Mouse (Mus musculus) kidney, adult 10 weeks (tissue): ENCODE data around the gene Sms. TPM values are rescaled to one million over a fixed set of nuclear protein-coding genes. Genes with fewer than 3 reads are reported as not detected.

Experiments used
- polyA plus RNA-seq: library from polyadenylated mRNA; stranded (reverse); fragments of 350-450 nt; fragmentation: Illumina TruSeq; extraction: RNeasy Lipid Tissue Mini Kit (QIAGEN cat#74804); gene quantifications from one replicate; pipeline ENCODE4 v1.2.3, GENCODE M21; 2014; ENCODE audit warnings: low read depth, low replicate concordance

Gene Sms
- 103 TPM for polyA plus RNA-seq

DNA sequence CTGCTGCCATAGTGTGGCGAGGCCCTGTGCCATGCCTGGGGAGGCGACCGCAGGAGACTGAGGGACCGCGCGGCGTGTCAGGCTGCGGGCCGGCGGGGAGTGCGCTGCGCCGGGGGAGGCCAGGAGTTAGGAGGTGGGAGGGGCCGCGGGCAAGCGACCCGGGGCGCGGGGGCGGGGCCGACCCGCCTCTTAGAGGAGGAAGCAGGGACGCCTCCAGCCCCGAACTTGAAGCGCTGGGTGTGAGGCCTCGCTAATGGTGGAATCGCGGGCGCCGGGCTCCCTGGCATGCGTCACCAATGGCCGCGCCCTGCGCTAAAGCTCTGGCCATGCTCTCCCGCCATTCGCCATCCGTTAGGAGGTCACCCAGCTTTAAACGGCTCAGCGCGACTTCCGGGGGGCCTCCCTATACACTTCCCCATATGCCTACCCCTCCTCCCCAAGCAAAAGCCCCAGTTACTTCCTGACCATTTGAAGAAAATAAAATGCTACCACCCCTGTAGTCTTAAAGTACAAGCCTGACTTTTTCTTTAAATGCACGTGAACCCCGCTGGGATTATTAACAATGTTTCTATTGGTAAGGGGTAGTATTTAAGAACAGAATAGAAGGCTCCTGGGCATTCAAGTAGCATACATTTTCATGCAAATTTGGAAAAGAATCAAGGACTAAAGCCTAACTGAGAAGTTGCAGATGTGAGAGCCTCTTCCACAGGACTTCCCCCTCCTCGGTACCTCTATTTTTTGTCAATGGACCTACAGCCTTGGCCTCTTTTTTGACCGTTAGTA is at the start of gene Sms:
TSS of gene Sms (minus strand) at position 344 of the 783 bp plus-strand sequence.

DNA sequence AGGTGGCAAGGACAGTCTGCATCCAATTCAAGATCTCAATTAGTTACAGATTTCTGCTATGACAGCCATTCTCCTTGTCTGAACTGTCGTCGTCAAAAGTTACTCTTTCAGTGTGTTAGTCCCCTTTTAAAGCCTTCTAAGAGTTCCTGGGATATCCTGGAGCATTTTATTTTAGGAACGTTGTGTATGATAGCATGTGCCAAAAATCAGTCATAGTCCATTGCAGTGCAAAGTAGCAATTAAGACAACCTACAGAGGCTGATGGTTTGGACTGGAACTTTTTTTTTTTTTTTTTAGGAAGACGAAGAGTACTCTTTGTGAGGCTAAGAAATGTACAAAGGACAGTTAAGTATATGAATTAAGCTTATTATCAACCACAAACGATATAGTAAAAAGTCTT is 76.9 kb downstream of the Sms start, which contains the start of gene Phex:
TSS of gene Phex (minus strand) at position 101 of the 400 bp plus-strand sequence.

Other genes starting within 250 kb of the Sms start
- not detected for gene Phex, start 77.0 kb downstream of the Sms start, polyA plus RNA-seq
- gene Yy2, start 76.7 kb upstream of the Sms start, polyA plus RNA-seq, result 2.4 TPM
- gene Mbtps2, start 106.4 kb upstream of the Sms start, polyA plus RNA-seq, result 35.9 TPM
- gene Smpx, start 206.6 kb upstream of the Sms start, polyA plus RNA-seq, result 8.3 TPM